Mouse (Mus musculus) CD4-positive, CD25-positive, alpha-beta regulatory T cell, adult 2 months (primary cell): ENCODE measurements around the gene Casp2.

ENCODE experiments used
- DNase-seq: peaks from one replicate; pipeline ENCODE4 v3.0.0-alpha.2; 2012; ENCODE audit warnings: low read depth, low spot score

The Casp2 gene

DNA sequence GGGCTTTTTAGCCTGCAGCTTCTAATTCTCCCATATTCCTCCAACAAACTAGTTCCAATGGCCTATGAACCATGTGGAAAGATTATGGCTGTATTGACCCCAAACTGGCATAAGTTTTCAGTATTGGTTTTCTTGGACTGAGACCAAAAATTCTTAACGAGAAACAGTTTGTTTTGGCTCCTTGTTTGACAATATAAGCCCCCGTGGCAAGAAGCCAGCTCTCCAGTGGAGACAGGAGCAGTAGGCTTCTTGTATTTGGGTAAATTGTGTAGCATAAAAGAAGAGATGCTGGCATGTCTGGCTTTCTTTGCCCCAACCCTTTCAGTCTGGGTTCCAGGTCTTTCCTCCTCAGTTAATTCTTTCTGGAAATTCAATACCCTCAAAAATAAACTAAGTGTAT lies 11.4 kb downstream of the Casp2 start:
- DNase-seq: no peak

- no peak for DNase-seq
These were observed 18.2 kb downstream of the Casp2 start for GRCm38 (mm10) chr6:42282865-42283528.

DNA sequence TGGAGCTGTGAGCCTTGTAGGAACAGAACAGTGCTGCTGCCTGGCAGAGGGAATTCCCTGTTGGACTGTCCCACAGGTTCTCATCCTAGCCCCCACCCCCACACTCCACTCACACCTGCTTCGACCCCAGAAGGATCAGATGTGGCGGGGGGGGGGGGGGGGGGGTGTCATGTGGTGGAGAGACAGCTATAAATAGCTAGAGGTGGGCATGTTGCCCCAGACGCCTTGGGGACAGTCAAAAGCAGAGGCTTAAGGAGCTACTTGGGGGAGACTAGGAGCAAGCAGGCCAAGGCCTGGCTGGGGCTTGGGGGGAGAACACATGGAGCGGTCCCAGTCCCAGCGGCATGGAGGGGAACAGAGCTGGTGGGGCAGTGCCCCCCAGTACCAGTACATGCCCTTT lies 21.7 kb downstream of the Casp2 start, which contains the start of gene Clcn1:
Gene Clcn1, plus strand, starts transcription at position 238 of the 400 bp plus-strand sequence.
- no peak for DNase-seq

- no peak for DNase-seq
These were observed 22.8 kb downstream of the Casp2 start for GRCm38 (mm10) chr6:42287562-42287961.

DNA sequence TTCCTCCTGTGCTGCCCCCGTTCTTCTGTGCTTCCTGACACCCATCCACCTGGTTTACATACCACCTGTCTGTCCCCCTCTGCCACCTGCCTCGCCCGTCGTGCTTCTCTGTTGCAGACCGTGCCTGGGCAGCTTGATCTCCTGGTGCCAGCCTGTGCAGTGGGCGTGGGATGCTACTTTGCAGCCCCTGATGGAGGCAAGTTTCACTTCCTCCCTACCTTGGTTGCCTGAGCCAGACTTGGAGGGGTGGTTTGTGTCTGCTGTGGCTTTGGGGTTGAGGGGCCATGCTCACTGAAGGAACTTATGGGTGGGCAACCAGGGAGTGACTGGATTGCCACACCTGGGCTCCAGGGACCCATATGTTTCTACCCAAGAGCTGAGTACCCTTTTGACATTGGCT lies 28.5 kb downstream of the Casp2 start:
- no peak for DNase-seq

DNA sequence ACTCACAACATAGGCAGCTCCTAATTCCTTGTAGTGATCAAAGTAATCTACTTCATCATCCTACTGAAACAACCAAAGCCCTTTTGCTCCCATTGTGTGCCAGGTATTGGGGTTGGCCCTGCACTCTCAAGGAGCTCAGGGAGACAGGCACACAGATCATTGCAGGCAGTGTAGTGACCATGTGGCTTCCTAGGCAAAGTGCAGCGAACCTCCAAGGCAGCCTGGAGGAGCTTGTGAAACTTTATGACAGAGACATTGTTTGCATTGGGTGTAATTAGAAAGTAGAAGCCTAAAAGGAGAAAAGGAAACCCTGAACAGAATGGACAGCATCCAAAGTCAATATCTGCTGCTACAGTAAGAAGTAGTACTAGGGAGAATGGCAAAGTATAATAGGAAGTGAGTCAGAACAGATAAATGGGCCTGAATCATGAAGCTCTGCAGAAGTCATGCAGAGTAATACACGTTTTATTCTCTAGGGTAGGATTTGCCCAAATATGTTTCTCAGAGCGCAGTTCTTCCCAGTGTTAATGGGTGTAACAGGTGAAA lies 30.8 kb downstream of the Casp2 start:
- DNase-seq: no peak

- DNase-seq: no peak
These were observed 34.6 kb downstream of the Casp2 start for GRCm38 (mm10) chr6:42299362-42299761.

DNA sequence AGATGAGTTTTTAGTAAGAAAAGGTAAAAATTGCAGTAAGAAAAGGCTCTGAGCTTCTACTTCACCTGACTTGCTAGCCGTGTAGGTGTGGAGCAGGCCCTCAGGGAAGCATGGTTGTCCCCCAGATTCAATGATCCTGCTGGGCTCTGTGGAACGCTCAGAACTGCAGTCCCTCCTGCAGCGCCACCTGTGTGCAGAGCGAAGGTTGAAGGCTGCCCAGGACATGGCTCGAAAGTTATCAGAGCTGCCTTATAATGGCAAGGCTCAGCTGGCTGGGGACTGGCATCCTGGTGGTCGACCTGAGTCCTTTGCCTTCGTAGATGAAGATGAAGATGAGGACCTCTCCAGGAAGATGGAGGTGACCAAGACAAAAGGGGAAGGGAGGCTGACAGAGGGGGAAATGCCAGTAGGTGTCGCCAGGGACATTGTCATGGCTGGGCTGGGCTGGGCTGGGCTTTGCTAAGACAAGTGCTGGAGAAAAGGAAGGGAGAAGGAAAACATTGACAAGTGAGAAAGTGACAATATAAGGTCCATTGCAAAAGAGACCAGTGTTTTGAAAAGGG lies 45.1 kb downstream of the Casp2 start:
- DNase-seq: peak; percentile 8

- DNase-seq: no peak
These were observed 45.8 kb downstream of the Casp2 start for GRCm38 (mm10) chr6:42310427-42311053.

DNA sequence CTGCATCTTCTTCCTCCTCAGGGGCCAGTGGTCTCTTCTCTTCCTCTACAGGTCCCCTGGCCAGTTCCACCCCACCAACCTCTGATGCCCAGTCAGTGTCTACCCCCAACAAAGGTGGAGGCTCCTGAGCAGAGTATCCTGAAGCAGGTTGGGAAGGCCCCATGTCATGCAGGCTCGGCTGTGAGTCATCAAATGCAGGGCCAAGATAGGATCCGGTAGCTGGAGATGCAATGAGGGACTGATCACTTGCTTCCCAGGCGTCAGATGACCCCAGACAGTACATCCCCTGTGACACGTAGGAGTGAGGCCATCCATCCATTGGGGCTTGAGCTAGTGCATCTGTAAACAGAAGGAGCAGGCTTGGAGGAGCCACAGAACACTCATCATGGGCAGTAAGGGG lies 53.5 kb downstream of the Casp2 start:
- DNase-seq: no peak

- peak; percentile 9 for DNase-seq
These were observed 58.7 kb downstream of the Casp2 start for GRCm38 (mm10) chr6:42323371-42324066.

DNA sequence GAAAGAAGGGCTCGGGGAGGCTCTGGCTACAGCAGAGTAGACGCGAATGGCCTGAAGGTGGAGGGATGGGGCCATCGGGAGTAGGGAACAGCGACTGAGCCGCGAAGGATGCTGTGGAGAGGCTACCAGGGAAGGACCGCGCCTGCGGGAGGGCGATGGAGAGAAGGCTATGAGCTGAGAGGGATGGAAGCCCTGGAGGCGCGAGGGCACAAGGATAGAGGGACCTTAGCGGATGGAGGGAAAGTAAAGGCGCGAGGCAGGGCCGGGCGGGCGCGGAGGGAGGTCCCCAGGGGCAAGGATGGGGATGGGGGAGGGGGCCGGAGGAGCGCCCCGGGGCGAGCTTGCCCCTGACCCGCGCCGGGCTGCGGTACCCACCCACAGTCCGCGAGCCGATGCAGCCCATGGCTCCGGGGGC lies 59.3 kb downstream of the Casp2 start:
- DNase-seq: no peak

- DNase-seq: peak; percentile 73
These were observed 59.9 kb downstream of the Casp2 start, which contains the start of gene Fam131b for GRCm38 (mm10) chr6:42324482-42325267. Gene Fam131b (minus strand): TSS chr6:42324643.

- DNase-seq: peak; percentile 86
These were observed 60.5 kb downstream of the Casp2 start for GRCm38 (mm10) chr6:42325268-42325609.

DNA sequence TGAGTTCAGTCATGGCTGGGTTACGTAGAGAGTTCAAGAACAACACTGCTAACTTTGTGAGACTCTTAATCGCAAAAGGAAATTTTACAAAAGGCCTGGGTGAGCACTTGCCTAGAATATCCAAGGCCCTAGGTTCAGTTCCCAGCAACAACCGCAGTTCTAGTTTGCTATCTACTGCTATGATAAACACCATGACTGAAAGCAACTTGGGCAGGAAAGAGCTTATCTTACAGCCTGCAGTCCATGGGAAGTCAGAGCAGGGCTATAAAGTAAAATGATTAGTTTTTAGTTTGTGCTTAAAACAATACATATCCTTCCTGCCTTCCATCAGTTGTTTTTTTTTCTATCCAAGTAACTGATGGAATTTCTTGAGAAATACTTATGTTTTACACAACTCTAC lies 61.7 kb downstream of the Casp2 start:
- no peak for DNase-seq

DNA sequence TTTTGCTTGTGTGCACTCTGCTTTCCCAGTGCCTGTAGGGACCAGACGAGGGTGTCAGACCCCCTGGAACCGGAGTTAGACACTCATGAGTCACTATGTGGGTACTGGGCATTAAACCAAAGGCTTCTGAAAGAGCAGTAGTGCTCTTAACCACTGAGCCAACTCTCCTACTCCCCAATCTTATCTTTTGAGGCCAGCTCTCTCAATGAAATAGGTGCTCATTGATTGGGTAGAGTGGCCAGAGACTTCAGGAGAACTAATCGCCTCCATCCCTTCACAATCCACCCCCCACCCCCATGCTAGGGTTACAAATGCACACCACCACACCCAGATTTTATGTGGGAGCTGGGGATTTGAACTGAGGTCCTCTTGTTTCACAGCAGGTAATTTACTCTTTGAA lies 64.0 kb downstream of the Casp2 start:
- DNase-seq: no peak

GRCm38 (mm10) chr6:42330216-42330615 lies 65.4 kb downstream of the Casp2 start:
- no peak for DNase-seq

- no peak for DNase-seq
These were observed 66.2 kb downstream of the Casp2 start for GRCm38 (mm10) chr6:42330946-42331345.
